Mouse (Mus musculus) left cerebral cortex, postnatal 25 days (tissue): ENCODE measurements around the gene Foxn3. TPM values are rescaled to one million over a fixed set of nuclear protein-coding genes. Genes with fewer than 3 reads are reported as not detected.

ENCODE experiments used
- DNase-seq, 2 experiments: peaks; one replicate each; pipeline ENCODE4 v3.0.0; 2022; ENCODE audit warnings: low spot score in 2 of 2, mixed read lengths in 1 of 2
- intact Hi-C: fragments of 180-260 bp; cut with DNase I; formaldehyde crosslinking; loops from one replicate; pipeline ENCODE4 v1.15.1; 2025
- total RNA-seq, 2 experiments: library from RNA; stranded (reverse); gene quantifications; 2 replicates each; pipeline ENCODE4 v1.2.3; 2021

Foxn3 gene
- total RNA-seq, 2 experiments from 2014 or later: 49.3 to 52.8 TPM

DNA sequence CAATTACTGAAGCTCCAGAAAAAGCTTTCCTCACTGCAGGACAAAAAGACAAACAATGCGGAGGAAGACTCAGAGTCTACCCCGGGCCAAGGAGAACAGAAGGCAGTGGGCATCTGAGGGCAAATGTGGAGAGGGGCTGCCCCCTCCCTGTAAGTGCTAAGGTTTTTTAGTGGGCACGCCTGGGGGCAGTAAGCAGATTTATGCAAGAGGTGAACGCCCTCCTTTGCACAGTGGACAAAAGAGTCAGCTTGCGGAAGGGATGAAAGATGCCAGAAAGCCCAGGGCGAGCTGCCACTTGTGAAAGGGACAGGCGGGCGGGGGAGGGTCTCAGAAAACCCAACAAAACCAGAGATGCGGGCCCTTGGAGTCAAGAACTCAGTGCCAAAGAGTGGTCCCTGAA lies 278.2 kb downstream of the Foxn3 start:
- intact Hi-C loops: no loop called here

DNA sequence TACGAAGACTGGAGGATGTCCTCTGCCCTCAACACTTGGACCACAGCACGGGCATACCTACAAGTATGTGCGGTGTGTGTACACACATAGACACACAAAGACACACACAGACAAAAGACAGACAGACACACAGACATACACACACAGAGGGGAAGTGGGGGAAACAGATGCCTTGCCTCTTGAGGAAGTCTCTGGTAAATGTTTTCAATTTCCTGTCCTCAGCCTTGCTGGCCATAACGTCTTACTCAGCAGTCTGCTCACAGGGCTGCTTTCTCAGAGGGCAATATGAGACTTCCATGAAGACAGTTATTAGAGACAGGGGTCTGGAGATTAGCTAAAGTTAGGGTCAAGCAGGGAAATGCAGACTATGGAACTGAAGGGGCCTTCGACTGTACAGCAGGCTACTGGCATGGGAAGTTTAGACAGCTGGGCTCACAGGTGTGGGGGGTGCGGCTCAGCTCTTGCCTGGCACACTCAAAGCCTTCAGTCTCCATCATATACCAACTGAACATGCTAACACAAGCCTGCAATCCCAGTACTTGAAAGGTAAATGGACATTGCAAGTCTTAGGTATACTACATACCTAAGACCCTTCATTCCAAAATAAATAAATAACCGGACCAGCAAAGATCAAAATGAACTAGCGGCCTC lies 278.8 kb downstream of the Foxn3 start:
- DNase-seq: no peak

More for the DNA sequence above, 278.2 kb downstream of the Foxn3 start:
- DNase-seq: no peak

DNA sequence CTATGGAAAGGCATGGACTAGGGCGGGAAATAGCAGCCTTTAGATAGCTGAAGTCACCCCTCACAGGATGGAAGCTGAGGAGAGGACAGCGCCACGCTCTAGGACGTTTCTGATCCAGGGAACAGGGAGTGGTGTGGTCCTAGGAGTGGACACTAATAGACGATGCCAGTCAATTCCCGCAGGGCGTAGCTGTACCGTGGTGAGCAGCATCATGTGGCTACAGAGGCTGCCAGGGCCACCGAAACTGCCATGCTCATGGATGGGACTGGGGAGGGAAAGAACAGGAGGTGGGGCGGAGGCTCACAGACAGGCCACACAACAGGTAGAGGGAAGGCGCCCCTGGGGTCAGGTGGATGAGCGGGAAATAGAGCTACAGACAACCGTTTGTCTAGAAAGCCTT lies 282.6 kb downstream of the Foxn3 start:
- intact Hi-C loops: loop anchor here (5.0 kb wide), 1 partner anchor 54 kb away; no protein-coding TSS in a partner anchor
- DNase-seq: no peak

More for the DNA sequence above, 278.8 kb downstream of the Foxn3 start:
- intact Hi-C loops: loop anchor here (5.0 kb wide), 1 partner anchor 57 kb away; no protein-coding TSS in a partner anchor

DNA sequence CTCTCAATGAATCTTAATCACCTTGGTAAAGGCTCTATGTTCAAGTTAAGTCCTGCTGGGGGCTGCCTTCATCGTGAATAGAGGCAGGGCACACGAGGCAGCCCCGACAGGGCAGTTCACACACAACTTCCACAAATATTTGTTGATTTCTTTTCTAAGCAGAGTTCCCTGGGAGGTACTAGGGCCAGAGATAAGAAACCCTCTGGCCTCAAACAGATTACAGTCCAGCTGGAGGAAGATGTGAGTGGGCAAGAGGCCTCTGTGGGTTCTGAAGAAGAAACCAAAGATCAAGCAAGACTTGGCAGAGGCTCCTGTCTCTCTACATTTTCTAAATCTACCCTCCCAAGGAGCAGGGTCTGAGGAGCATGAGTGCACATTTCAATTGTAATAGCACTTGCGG lies 283.1 kb downstream of the Foxn3 start:
- intact Hi-C loops: loop anchor here (5.0 kb wide), 1 partner anchor 53 kb away; no protein-coding TSS in a partner anchor
- no peak for DNase-seq

DNA sequence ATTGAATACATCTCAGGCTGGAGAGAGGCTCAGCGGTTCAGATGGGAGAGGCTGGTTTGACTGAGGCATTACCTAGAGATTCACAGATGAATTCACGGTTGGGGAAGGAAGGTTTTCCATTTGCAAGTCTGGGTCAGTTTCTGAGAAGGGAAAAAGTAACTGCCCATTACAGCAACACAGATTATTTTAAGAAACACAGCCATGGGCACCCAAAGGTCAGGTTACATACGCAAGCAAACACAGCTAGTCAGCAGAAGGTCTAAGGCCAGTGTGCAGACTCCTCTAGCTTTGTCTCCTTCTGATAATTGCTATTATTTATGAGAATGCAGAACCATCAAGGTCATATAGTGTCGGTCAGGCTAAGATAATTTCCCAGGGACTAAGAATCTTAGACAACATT lies 284.0 kb downstream of the Foxn3 start:
- DNase-seq: no peak
- intact Hi-C loops: no loop called here

DNA sequence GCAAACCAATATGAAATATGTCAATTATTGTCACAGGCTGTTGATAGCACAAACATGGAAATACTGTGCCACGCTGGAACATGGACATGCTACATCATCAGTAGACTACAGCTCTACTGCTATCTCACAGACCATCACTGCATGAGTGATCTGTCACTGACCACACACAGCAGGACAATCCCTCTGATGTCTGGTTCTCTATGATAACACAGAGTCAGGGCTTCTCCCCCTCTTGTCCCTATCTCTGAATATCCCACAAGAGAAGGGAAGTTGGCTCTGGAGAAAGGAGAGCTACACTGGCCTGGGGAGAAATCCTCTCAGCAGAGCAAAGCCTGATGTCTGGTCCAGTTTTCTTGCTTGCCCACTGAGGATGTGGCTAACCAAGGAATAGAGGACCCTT lies 288.8 kb downstream of the Foxn3 start:
- intact Hi-C loops: no loop called here

DNA sequence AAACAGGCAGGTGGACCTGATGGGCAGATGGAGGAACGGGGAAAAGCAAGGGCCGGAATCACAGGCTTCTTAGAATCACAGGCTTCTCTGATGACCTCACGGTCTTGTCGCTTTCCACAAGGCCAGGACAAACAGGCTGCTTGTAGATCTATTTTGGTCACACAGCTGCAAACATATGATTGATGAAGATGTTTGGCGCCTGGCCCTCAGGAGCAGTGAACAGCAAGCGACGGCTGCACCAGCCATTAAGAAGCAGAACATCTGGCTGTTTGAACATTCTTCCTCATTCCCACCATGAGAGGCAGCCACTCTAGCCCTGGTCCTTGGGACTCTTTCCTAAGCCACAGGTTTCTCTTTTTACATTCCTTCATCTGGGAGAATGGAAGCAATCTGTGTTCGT lies 294.0 kb downstream of the Foxn3 start:
- no peak for DNase-seq
- intact Hi-C loops: no loop called here

More for the DNA sequence above, 288.8 kb downstream of the Foxn3 start:
- DNase-seq: no peak

DNA sequence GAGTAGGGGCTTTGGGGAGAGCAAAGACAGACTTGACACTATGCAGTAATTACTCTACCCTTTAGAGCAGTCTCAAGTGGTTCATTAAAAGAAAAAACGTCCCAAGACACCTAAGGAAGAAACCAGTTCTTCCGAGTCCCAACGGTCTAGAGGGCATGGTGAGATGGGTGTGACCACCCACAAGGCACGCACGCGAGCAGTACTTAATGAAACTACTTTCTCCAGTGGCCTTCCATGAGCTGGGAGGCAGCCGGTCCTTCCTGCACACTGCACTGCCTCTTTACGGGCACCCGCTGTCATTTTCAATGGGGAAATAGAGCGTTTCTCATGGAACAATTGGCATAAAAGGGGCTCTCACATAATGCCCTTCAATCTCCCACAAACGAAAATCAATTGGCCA lies 294.4 kb downstream of the Foxn3 start:
- DNase-seq: no peak
- intact Hi-C loops: no loop called here

DNA sequence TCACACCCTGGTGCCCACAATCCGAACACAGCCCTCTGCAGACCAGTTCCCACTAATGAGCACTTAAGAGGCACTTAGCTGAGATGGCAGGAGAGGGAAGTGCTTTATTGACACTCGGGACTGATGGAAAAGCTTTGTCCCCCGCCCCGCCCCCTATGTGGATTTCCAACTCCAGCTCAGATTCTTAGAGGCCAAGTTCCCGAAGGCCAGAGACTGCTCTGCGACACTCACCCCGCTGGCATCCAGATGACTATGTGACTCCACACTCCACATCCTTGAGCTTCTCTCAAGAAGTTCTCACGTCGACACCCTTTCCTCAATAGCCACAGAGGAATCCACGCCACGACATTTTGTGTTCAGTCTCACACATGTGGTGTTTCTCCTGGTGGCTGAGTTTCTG lies 295.6 kb downstream of the Foxn3 start:
- no peak for DNase-seq
- intact Hi-C loops: no loop called here

DNA sequence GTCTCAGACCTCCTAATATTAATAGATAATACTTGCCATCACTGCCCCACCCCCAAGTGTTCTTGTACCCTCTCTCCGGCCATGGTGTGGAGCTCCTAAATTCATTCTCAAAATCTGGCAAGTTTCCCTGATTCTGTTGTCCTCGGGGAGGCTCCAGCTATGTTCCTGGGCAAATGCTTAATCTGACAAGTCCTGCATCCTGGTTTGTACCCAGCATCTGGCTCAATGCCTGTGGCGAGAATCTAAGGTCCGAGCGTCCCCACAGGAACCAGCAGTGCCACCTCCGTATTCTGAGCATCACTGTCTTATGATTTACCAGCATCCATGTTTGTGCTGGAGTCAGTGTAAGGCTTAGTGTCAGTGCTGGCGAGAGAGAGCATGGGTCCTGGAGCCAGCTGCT lies 296.9 kb downstream of the Foxn3 start:
- intact Hi-C loops: no loop called here
- DNase-seq: no peak

DNA sequence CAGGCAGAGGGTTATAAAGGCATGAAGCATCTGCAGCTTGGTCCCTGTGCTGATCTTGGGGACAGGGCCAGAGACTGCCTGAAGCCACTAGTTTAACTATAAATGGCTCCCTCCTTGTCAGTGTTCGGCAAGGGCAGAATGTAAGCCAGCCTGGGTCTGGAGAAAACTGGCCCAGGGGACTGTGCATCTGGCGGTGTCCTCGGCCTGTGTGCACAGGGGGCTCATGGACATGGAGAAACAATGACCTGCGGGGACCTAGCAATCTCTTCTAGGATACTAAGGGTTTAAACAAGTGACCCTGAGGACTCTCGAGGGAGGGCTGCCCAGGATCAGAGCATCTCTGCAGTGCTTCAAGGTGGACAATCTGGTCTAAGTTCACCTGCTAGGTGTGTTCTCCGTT lies 297.6 kb downstream of the Foxn3 start:
- intact Hi-C loops: no loop called here
- DNase-seq: no peak

DNA sequence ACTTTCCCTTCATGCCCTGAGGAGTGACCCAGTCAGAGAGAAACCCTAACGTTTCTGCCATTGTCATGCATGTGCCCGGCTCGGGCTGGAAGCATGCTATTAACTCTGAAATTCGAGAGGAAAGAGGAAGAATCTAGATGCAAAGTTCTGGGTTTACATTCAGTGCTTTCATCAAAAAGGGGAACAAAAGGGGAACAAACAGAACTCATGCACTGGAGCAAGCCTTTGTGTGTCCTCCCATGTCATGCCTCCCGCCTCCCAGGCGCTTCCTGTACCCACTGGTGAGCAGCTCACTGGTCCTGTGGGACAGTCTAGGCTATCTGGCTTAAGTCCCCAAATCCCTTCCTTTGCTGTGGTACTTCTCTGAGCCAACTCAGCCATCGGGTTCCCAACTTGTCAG lies 299.0 kb downstream of the Foxn3 start:
- intact Hi-C loops: no loop called here
- no peak for DNase-seq

DNA sequence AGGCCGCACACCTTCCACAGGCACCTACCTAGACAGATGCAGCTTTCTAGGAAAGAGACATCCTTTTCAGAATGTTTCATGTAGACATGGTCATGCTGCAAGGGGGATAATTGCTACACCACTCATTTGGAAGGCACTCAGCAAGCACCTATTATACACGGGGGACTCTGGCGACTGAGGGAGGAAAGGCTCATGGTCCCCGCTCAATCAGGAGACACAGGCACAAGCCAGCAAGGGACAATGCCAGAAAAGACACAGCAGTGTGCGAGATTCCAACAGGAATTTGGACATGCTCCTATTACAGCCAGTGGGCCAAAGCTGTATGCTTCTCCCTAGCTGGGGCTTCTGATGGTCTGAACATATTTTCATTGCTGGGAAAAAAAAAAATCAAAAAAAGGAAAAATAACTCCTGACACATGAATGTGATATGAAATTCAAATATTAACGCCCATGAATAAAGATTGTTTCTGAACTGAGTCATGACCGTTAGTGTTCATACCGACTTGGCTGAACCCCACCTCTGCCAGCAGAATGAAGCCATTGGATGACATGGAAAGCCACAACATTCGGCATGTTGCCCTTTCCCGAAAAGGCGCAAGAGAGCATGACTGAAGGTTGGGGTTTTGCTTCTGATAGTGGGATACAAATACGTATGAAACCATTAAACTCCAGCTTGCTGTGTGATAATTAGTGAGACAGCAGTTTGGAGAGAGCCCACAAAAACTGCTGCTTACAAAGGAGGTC lies 299.6 kb downstream of the Foxn3 start:
- DNase-seq: no peak
- intact Hi-C loops: no loop called here

DNA sequence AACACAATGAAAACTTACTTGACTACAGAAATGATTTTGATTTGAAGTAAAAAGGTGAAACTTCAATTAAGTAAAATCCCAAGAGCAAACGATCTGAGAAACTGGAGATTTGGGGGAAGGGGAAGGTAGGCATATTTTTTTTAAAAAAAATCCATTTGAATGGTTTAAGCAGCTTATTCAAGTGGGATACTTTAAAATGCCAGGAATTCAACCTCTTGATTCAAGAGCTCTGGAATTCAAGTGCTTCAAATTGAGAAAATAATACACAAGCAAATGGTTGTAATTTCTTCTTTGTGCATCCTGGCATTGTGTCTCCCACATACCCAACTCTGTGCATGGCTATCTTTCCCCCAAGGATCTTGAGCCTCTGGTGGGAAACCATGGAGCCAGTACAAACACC lies 300.5 kb downstream of the Foxn3 start:
- no peak for DNase-seq
- intact Hi-C loops: no loop called here

DNA sequence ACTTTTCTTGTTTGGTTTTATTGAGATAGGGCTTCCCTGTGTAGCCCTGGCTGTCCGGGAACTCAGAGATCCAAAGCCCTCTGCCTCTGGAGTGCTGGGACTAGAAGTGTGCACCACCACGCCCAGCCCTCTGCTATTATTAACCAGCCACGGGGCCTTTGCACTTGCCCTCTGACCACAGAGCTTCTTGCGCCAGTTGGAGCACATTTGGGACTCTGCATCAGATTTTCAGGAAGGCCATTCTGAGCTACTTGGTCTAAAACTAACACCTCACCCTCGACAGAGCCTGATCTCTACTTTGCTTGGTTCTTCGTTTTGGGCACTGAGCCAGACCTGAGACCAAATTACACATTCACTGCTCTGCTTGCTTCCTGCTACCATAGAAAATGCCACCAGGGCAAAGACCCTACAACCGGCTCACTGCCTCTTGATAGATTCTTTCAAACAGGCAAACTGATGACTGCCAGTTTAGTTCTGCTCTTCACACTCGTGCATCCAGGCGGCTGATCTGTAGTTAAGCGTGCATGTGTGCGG lies 301.2 kb downstream of the Foxn3 start:
- intact Hi-C loops: no loop called here
- DNase-seq: no peak

DNA sequence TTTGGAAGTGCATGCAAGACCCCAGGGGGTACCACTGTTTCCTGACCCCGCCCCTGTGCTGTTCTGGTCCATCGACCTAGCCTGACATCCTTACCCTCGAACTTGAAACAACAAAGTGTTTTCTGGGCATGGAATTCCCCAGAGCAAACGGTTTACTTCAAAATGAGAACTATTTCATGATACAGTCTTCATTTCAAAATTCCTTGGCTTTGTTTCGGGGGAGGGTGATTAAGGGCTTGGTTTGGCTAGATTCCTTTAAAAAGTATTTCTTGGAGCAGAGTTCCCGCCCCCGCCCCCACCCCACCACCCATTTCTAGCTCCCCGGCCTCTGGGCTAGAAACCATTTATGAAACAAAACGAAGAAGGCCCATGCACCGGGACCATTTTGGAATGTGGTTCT lies 303.2 kb downstream of the Foxn3 start:
- no peak for DNase-seq

DNA sequence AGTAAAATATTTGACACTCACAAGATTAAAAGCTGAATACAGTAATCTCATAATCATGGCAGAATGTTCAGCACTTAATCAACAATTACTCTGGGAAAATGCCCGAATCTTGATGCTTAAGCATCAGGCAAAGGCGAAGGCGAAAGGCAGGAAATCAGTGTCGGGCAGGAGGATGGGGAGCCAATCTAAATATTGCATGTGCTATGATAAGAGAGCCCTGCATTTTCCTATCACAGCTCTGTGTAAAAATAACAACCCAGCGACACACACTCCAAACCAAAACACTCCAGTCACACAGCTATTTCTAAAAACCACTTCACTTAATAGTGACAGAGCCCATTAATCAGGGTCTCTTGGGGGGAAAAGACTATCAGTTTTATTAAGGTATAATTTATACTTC lies 305.8 kb downstream of the Foxn3 start:
- no peak for DNase-seq
- intact Hi-C loops: no loop called here

More for the DNA sequence above, 303.2 kb downstream of the Foxn3 start:
- intact Hi-C loops: no loop called here

DNA sequence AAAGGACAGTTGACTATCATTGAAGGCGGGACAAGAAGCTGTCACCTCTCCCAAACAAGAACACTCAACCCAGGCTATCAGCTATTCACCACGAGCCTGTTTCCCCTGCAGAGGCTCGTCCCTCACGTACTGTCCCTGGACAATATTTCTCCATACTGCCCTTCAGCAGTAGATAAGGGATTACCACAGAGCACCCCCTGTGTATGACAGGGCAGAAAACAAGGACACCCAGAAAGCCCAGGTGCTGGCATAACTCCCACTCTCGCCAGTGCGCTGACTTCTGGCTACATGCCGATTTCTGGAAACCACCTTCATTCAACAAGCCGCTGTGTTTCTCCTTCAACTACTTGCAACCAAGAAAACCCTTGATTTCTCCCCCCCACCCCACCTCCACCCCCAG lies 306.4 kb downstream of the Foxn3 start:
- intact Hi-C loops: no loop called here
- no peak for DNase-seq

DNA sequence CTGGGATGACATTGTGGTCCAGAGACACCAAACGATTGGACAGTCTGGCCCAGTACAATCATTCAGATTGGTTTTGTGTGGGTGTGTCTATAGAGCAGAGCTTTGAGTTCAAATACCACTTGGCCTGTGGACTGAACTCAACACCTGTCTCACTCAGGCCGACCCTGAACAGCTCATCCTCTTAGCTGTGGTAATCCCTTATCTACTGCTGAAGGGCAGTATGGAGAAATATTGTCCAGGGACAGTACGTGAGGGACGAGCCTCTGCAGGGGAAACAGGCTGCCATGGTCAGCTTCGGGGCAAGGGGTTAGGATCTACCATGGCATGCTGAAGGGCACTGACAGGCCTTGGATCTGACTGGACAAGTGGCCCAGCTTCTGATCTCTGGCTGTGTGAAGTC lies 306.9 kb downstream of the Foxn3 start:
- no peak for DNase-seq
- intact Hi-C loops: no loop called here

DNA sequence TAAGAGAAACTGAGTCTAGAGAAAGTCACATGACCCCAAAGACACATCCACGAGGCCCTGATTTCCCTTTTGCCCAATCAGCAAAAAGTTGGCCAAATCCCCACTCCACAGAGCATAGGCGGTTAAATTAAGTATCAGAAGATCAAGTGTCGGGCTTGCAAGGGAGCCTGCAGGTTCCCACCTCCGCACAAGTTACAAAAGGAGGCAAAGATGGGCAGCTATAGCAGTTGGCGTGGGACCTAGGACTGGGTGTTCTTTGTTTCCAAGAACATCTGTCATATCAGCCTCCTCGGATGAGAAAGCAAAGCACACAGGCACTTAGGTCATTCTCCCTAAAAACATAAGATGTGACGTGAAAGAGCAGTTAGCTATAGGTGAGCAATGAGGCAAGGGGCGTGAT lies 308.9 kb downstream of the Foxn3 start:
- no peak for DNase-seq
- intact Hi-C loops: no loop called here

DNA sequence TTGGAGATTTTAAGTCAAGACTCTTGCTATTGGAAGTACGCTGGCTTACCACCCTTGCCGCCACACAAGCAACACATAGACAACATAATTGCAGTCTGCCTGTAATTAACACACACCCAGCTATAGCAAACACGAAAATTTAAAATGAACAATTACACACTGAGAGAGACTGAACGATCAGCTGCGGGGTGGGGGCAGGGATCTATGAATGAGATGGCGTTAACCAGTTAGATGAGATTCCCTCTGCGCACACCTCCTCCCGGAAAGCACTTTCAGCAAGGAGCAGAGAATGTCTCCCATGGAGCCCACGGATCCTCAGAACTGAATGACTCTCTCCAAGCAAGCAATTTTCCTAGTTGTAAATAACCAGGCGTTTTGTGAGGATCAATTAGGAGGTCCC lies 309.8 kb downstream of the Foxn3 start:
- no peak for DNase-seq
- intact Hi-C loops: no loop called here
